Mouse (Mus musculus) CH12.LX (cell line): ENCODE results near the gene Slc4a5.

Experiments used
- BHLHE40 ChIP-seq: IDR thresholded peaks from 2 replicates; pipeline ENCODE4 v1.6.1; 2011; ENCODE audit warnings: mild to moderate bottlenecking, low read depth, low read length, improper control_type of control experiment
- CHD2 ChIP-seq: IDR thresholded peaks from 2 replicates; pipeline ENCODE4 v1.6.1; 2011; ENCODE audit warnings: low read length, improper control_type of control experiment
- CTCF ChIP-seq, 2 experiments: IDR thresholded peaks in 1 of 2; conservative IDR thresholded peaks in 1 of 2; 2 replicates each; pipeline ENCODE4 v1.5.1; 2011 to 2012; ENCODE audit warnings: low read depth in 2 of 2, low read length in 2 of 2, improper control_type of control experiment in 1 of 2, inconsistent platforms in 1 of 2, mild to moderate bottlenecking in 1 of 2, moderate library complexity in 1 of 2
- MAZ ChIP-seq: IDR thresholded peaks from 2 replicates; pipeline ENCODE4 v1.6.1; 2012; ENCODE audit warnings: low read depth, mild to moderate bottlenecking, inconsistent platforms, low read length, improper control_type of control experiment, moderate library complexity
- ZKSCAN1 ChIP-seq: IDR thresholded peaks from 2 replicates; pipeline ENCODE4 v1.6.1; 2012; ENCODE audit warnings: low read depth, inconsistent platforms, low read length, improper control_type of control experiment, borderline replicate concordance

- no peak for TF ChIP-seq BHLHE40
- no peak for TF ChIP-seq CTCF (conservative IDR thresholded peaks at IDR 0.05 in 1 of 2, IDR thresholded peaks at IDR 0.05 in 1 of 2; ENCODE audit: low read depth in 2 of 2, low read length in 2 of 2)
- no peak for TF ChIP-seq ZKSCAN1
- TF ChIP-seq MAZ, result no peak
- TF ChIP-seq CHD2, result no peak
Observed at GRCm38 (mm10) chr6:83244422-83245061, 24.9 kb downstream of the Slc4a5 start.
